Comparison of ENCODE assay signal across 18 mouse cellular contexts in genomic region chr19:48117646-48118045, GRCm38 (mm10).
DNase-seq lines count a peak whose midpoint lies in the region; ATAC-seq and TF ChIP-seq lines count a peak whose summit lies in the region.
"Had no signal": no experiment of that assay in that cellular context is flagged by ENCODE, and none has a peak within 500 bp of the region (broad histone marks: within the 10 kb centered on the region; RNA-seq: fewer than 3 reads in every experiment).

No protein-coding gene starts in this region.

- ATAC-seq in hindbrain, embryonic 14.5 days (ENCODE audit: low FRiP score), result no peak
- no peak for ATAC-seq in hindbrain, embryonic 16.5 days
- no peak for ATAC-seq in midbrain, embryonic 14.5 days (ENCODE audit: low FRiP score, low TSS enrichment)
- ATAC-seq: inflammation-experienced regulatory T-cells, adult 6 months had no signal

- H3K4me3 ChIP-seq in hindbrain, embryonic 14.5 days (replicated peaks; ENCODE audit: low read length), result no peak overlapping the region
- no peak overlapping the region for H3K4me3 ChIP-seq in hindbrain, embryonic 16.5 days (ENCODE audit: low read length)
- H3K4me3 ChIP-seq in midbrain, embryonic 14.5 days (replicated peaks; ENCODE audit: low read depth, low read length), result no peak overlapping the region
- H3K4me3 ChIP-seq in midbrain, embryonic 10.5 days, result no peak overlapping the region
- H3K4me3 ChIP-seq: embryonic facial prominence, embryonic 15.5 days; erythroblast, embryonic 14.5 days; forebrain, embryonic 10.5 days; gastrocnemius, adult 2 months; heart, embryonic 12.5 days; hindbrain, embryonic 10.5 days; hindbrain, embryonic 15.5 days had no signal

- no peak overlapping the region for H3K4me2 ChIP-seq in hindbrain, embryonic 14.5 days (replicated peaks)
- no peak overlapping the region for H3K4me2 ChIP-seq in hindbrain, embryonic 16.5 days (ENCODE audit: low read length)
- no peak overlapping the region for H3K4me2 ChIP-seq in midbrain, embryonic 14.5 days (ENCODE audit: low read length)
- H3K4me2 ChIP-seq: embryonic facial prominence, embryonic 15.5 days; heart, embryonic 12.5 days; hindbrain, embryonic 15.5 days had no signal

- TF ChIP-seq CTCF in brain, embryonic 14.5 days (IDR thresholded peaks at IDR 0.05; ENCODE audit: borderline replicate concordance, extremely low read depth, insufficient read depth, insufficient read length), result no peak

- H3K9ac ChIP-seq in hindbrain, embryonic 14.5 days, result no peak overlapping the region
- H3K9ac ChIP-seq in hindbrain, embryonic 16.5 days (ENCODE audit: low read depth, low read length), result no peak overlapping the region
- H3K9ac ChIP-seq in midbrain, embryonic 14.5 days (replicated peaks; ENCODE audit: low read length), result no peak overlapping the region
- H3K9ac ChIP-seq: embryonic facial prominence, embryonic 15.5 days; heart, embryonic 12.5 days; hindbrain, embryonic 15.5 days had no signal

- no peaks in the 10 kb centered on the region for H3K27me3 ChIP-seq in hindbrain, embryonic 14.5 days (ENCODE audit: control insufficient read depth, insufficient read depth, low read length)
- H3K27me3 ChIP-seq in hindbrain, embryonic 16.5 days (replicated peaks; ENCODE audit: control insufficient read depth, insufficient read depth, low read length), result no peaks in the 10 kb centered on the region
- no peaks in the 10 kb centered on the region for H3K27me3 ChIP-seq in midbrain, embryonic 14.5 days (ENCODE audit: control insufficient read depth, insufficient read depth, low read length)
- H3K27me3 ChIP-seq in midbrain, embryonic 10.5 days (ENCODE audit: low read depth, poor library complexity, severe bottlenecking), result no peaks in the 10 kb centered on the region
- H3K27me3 ChIP-seq: embryonic facial prominence, embryonic 15.5 days; hindbrain, embryonic 15.5 days had no signal

- no peak for TF ChIP-seq POLR2A in brain, embryonic 14.5 days (IDR thresholded peaks at IDR 0.05; ENCODE audit: borderline replicate concordance, extremely low read depth, insufficient read depth, insufficient read length, poor library complexity, severe bottlenecking)

- H3K27ac ChIP-seq in hindbrain, embryonic 14.5 days, result no peak overlapping the region
- H3K27ac ChIP-seq in hindbrain, embryonic 16.5 days (ENCODE audit: low read depth, low read length), result no peak overlapping the region
- H3K27ac ChIP-seq in midbrain, embryonic 14.5 days (replicated peaks; ENCODE audit: low read depth, low read length), result no peak overlapping the region
- H3K27ac ChIP-seq in midbrain, embryonic 10.5 days (replicated peaks), result no peak overlapping the region
- H3K27ac ChIP-seq: embryonic facial prominence, embryonic 15.5 days; forebrain, embryonic 10.5 days; gastrocnemius, adult 2 months; hindbrain, embryonic 10.5 days; hindbrain, embryonic 15.5 days had no signal

- no peaks in the 10 kb centered on the region for H3K36me3 ChIP-seq in hindbrain, embryonic 14.5 days (replicated peaks; ENCODE audit: control insufficient read depth, insufficient read depth)
- H3K36me3 ChIP-seq in hindbrain, embryonic 16.5 days (ENCODE audit: control insufficient read depth, insufficient read depth, low read length), result no peaks in the 10 kb centered on the region
- H3K36me3 ChIP-seq in midbrain, embryonic 14.5 days (ENCODE audit: control insufficient read depth, insufficient read depth, low read length), result no peaks in the 10 kb centered on the region
- H3K36me3 ChIP-seq in midbrain, embryonic 10.5 days, result no peaks in the 10 kb centered on the region
- H3K36me3 ChIP-seq: embryonic facial prominence, embryonic 15.5 days; forebrain, embryonic 10.5 days; heart, embryonic 12.5 days; hindbrain, embryonic 10.5 days; hindbrain, embryonic 15.5 days had no signal

- no peaks in the 10 kb centered on the region for H3K9me3 ChIP-seq in hindbrain, embryonic 14.5 days (ENCODE audit: control insufficient read depth, low read length)
- no peaks in the 10 kb centered on the region for H3K9me3 ChIP-seq in hindbrain, embryonic 16.5 days (ENCODE audit: control insufficient read depth, low read length)
- no peaks in the 10 kb centered on the region for H3K9me3 ChIP-seq in midbrain, embryonic 14.5 days (ENCODE audit: control insufficient read depth, low read length)
- H3K9me3 ChIP-seq in midbrain, embryonic 10.5 days (replicated peaks), result no peaks in the 10 kb centered on the region
- H3K9me3 ChIP-seq: embryonic facial prominence, embryonic 15.5 days; forebrain, embryonic 10.5 days; heart, embryonic 12.5 days; hindbrain, embryonic 10.5 days; hindbrain, embryonic 15.5 days had no signal

- WGBS in hindbrain, embryonic 14.5 days, result 71% methylated on average over 4 of the region's 4 CpGs
- 60% methylated on average over 4 of the region's 4 CpGs for WGBS in hindbrain, embryonic 16.5 days
- WGBS in midbrain, embryonic 14.5 days, result 69% methylated on average over 4 of the region's 4 CpGs
- 87% methylated on average over 4 of the region's 4 CpGs for WGBS in midbrain, embryonic 10.5 days

- peak; percentile 3 to 5 for DNase-seq in cerebellum, postnatal 14 days
- DNase-seq in cerebellum, postnatal 4 days (ENCODE audit: low spot score in 2 of 2), result no peak
- DNase-seq in hindbrain, embryonic 14.5 days (ENCODE audit: low spot score), result peak; percentile 25
- peak; percentile 21 for DNase-seq in midbrain, embryonic 14.5 days
- DNase-seq in midbrain, embryonic 10.5 days (ENCODE audit: low spot score), result no peak
- DNase-seq in brain, embryonic 14.5 days (ENCODE audit: low read depth), result peak; percentile 67
- DNase-seq: adrenal gland, postnatal 10 days; cerebellum, adult 18-20 months; gastrocnemius, adult 2 months; gastrocnemius, postnatal 25 days had no signal

- H3K4me1 ChIP-seq in hindbrain, embryonic 14.5 days (replicated peaks; ENCODE audit: control insufficient read depth, insufficient read depth, low read length), result no peaks in the 10 kb centered on the region; the same call in 1 of the 2 replicates
- H3K4me1 ChIP-seq in hindbrain, embryonic 16.5 days (ENCODE audit: control insufficient read depth, insufficient read depth, low read depth, low read length), result no peaks in the 10 kb centered on the region
- no peaks in the 10 kb centered on the region for H3K4me1 ChIP-seq in midbrain, embryonic 14.5 days (ENCODE audit: control insufficient read depth, insufficient read depth, low read length)
- peaks cover 16% of the 10 kb centered on the region for H3K4me1 ChIP-seq in midbrain, embryonic 10.5 days
- H3K4me1 ChIP-seq: embryonic facial prominence, embryonic 15.5 days; heart, embryonic 12.5 days; hindbrain, embryonic 15.5 days had no signal

Comparison
In these comparisons a context has a peak if more than half of its experiments do, and no peak if none do; other contexts are left out.
1. DNase-seq: peak in cerebellum, postnatal 14 days (2 of 2), hindbrain, embryonic 14.5 days (single experiment), midbrain, embryonic 14.5 days (single experiment) and brain, embryonic 14.5 days (single experiment); none in cerebellum, postnatal 4 days (0 of 2) and midbrain, embryonic 10.5 days (single experiment).